Mouse (Mus musculus): ENCODE data around the gene Tmem59l.

DNA sequence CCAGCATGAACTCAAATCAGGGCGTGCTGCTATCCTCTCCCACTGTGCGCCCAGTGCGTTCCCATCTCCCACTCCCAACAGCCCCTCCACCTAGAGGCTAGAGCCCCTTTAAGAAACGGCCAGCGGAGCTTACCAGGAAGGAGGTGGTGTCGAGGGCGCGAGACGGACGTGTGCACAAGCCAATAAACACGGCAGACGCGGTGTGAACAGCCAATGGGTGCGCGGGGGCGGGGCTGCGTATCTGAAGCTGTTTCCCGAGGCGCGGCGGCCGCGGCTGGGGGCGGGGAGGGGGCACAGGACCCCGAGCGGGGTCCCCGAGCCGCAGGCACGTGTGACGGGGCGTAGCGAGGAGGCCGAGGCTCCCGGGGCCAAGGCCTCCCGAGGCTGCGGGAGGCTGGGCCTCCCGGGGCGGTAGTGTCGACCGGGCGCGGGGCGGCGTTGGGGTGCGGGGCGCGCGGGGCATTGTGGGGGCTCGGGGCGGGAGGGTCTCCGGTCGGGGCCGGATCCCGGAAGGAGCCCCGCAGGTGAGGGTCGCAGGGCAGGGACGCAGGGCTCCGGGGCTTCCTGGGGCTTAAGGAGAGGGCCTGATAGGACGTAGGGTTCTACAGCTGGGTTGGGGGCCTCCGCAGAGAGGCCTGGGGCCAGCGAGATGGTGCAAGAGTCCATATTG, 40.5 kb upstream of the Tmem59l start, which contains the start of the genes Fkbp8 and Kxd1:
- TF ChIP-seq POLR2A (IDR thresholded peaks at IDR 0.05; ENCODE audit: borderline replicate concordance, low read depth, low read length): no peak
- no peak for TF ChIP-seq CTCF (IDR thresholded peaks at IDR 0.05; ENCODE audit: low read depth, low read length)

Data from bone marrow macrophage, adult 2 months (primary cell).